Mouse (Mus musculus) liver, adult 2 months (tissue): ENCODE results near the gene Kif22. TPM values are rescaled to one million over a fixed set of nuclear protein-coding genes. Genes with fewer than 3 reads are reported as not detected.
A peak's percentile ranks its signal among the peaks of the same experiment; 100 is the strongest.

Experiments
- DNase-seq: peaks from one replicate; pipeline ENCODE4 v3.0.0-alpha.2; 2011; ENCODE audit warnings: low read depth, low spot score; ENCODE audit errors: extremely low read depth
- H3K27ac ChIP-seq: fragments of 200-500 bp; replicated peaks from 2 replicates; pipeline ENCODE4 v1.5.1; 2012; ENCODE audit warnings: low read depth, mild to moderate bottlenecking, control low read depth, inconsistent platforms, low read length; ENCODE audit not compliant: insufficient read depth
- H3K27me3 ChIP-seq: fragments of 200-500 bp; 2 replicates; pipeline ENCODE4 v1.6.1; 2012; ENCODE audit warnings: mild to moderate bottlenecking, moderate library complexity, low read length, inconsistent platforms; ENCODE audit not compliant: control insufficient read depth, insufficient read depth
- H3K36me3 ChIP-seq: fragments of 200-500 bp; 2 replicates; pipeline ENCODE4 v1.6.1; 2012; ENCODE audit warnings: low read length, inconsistent platforms; ENCODE audit not compliant: control insufficient read depth, insufficient read depth
- H3K4me1 ChIP-seq: fragments of 200-500 bp; 2 replicates; pipeline ENCODE4 v1.6.1; 2011; ENCODE audit warnings: low read length; ENCODE audit not compliant: control insufficient read depth, insufficient read depth
- H3K4me3 ChIP-seq: fragments of 200-500 bp; 2 replicates; pipeline ENCODE4 v1.5.1; 2011; ENCODE audit warnings: low read depth, mild to moderate bottlenecking, control low read depth, low read length, moderate library complexity; ENCODE audit not compliant: insufficient read depth
- H3K79me2 ChIP-seq: fragments of 200-500 bp; 2 replicates; pipeline ENCODE4 v1.6.1; 2012; ENCODE audit warnings: inconsistent platforms, mild to moderate bottlenecking, low read length, moderate library complexity; ENCODE audit not compliant: control insufficient read depth, insufficient read depth
- H3K9ac ChIP-seq: fragments of 200-500 bp; 2 replicates; pipeline ENCODE4 v1.6.1; 2012; ENCODE audit warnings: low read depth, mild to moderate bottlenecking, control low read depth, inconsistent platforms, low read length
- CTCF ChIP-seq: fragments of 200-500 bp; IDR thresholded peaks from 2 replicates; pipeline ENCODE4 v1.5.1; 2011; ENCODE audit warnings: low read depth, low read length, control low read depth
- POLR2A ChIP-seq: fragments of 200-500 bp; IDR thresholded peaks from 2 replicates; pipeline ENCODE4 v1.6.1; 2011; ENCODE audit warnings: low read length, control low read depth; ENCODE audit not compliant: insufficient read depth; ENCODE audit errors: extremely low read depth
- WGBS: fragments of 180-500 bp; shearing (Covaris S2); methylation state at CpG from one replicate; pipeline ENCODE4 v1.1.7; 2018; 5-methylcytosine and 5-hydroxymethylcytosine counted together
- polyA plus RNA-seq: library from polyadenylated mRNA; depleted of rRNA; stranded (reverse); fragments of >200 nt; gene quantifications from 2 replicates; pipeline ENCODE4 v1.2.3, GENCODE M21; 2012
- total RNA-seq: library from RNA; depleted of rRNA; stranded (reverse); fragments of >200 nt; gene quantifications from 2 replicates; pipeline ENCODE4 v1.2.3, GENCODE M21; 2014

Gene Kif22
- total and polyA plus RNA-seq, 2 experiments = 0.37 to 0.44 TPM

DNA sequence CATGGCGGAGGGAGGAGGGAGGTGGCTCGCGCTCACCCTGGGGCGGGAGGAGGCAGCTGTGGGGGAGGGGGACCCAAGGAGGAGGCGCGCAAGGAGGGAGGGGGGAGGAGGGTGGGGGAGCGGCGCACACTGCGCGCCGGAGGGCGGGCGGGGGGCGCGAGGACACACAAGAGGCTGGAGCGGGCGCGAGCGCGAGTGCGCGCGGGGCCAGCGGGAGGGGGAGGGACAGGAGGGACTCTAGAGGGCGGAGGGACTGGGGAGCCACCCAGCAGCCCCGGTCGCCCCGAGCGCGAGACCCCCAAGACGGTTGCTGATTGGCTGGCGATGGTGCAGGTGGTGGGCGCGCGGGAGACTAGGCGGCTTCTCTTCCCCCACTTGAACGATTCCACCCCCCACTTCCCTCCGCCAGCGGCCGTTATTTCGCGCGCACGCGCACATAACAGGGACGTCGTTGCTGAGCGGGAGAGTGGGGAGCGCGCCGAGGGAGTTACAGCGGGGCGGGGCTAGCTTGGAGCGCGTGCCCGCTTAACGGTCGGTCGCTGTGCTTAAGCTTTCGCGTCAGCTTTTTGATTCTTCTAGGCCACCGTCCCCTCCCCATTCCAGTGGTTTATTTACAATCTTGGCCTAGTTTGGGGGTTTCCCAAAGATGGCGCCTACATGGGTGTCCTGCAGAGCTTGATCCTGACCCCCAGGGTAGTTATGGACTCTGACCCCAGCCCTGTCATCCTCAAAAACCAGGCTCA, 15.1 kb downstream of the Kif22 start, which contains the start of gene Maz:
Gene Maz (minus strand): TSS at position 54 of the 743 bp plus-strand sequence.
- Histone ChIP-seq H3K36me3 (no peaks in the 10 kb centered on the region; the same call in 1 of the 2 replicates), H3K4me3 (peak within 1 kb of the TSS; percentile 71), H3K27ac (peak within 1 kb of the TSS; percentile 90), H3K4me1 (peaks cover 11% of the 10 kb centered on the region), H3K79me2 (no peaks in the 10 kb centered on the region), H3K9ac (peak within 1 kb of the TSS; percentile 85), H3K27me3 (no peaks in the 10 kb centered on the region)
- 0 out of 2 replicates have a peak, but pooled peaks have one; percentile 22 for TF ChIP-seq POLR2A
- TF ChIP-seq CTCF = no peak
- under 1% methylated on average over 59 of the region's 63 CpGs for WGBS
- peak; percentile 96 for DNase-seq

DNA sequence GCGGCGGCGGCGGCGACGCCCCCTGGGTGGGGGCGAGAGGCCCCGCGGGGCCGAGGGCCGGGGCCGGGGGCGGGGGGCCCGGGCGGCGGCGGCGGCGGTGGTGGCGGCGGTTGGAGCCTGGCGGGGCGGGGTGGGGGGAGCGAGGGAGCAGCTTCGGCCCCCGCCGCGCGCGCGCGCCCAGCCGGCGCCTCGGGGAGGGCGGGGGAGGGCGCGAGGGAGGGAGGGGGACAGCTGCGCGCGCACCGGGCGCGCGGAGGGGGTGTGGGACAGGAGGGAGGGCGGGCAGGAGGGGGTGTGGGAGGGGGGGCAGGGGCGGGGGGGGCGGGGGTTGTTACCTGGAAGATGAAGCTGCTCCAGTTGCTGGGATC, 15.7 kb downstream of the Kif22 start:
- peak overlapping the region; percentile 64 for H3K27ac ChIP-seq
- DNase-seq = no peak
- H3K36me3 ChIP-seq = no peaks in the 10 kb centered on the region; the same call in 1 of the 2 replicates

DNA sequence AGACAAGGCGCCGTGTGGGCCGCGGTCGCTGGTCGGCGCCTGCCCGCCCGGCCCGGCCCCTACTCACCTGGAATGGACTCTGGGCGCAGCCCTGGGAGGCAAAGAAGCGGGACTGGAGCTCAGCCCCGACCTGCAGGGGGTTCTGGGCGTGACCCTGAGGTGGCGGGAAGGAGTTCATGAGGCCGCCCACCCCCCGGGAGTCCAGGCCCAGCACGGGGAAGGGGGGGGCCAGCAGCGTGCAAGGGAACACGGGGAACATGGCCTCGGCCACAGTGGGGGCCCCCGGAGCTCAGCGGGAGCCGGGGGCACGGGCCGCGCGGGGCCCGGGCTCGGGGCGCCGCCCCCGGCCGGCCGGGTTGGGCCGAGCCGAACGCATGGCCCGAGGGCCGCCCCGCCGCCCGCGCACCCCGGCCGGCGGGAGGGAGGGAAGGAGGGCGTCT, 16.1 kb downstream of the Kif22 start:
- H3K27ac ChIP-seq = peak overlapping the region; percentile 64
- H3K9ac ChIP-seq = peak overlapping the region; percentile 84
- TF ChIP-seq POLR2A (no peak), CTCF (no peak)
- DNase-seq = no peak
- H3K36me3 ChIP-seq = no peaks in the 10 kb centered on the region; the same call in 1 of the 2 replicates
- 5% methylated on average over 44 of the region's 48 CpGs for WGBS
- no peaks in the 10 kb centered on the region for H3K27me3 ChIP-seq
- peak overlapping the region; percentile 69 for H3K4me3 ChIP-seq
- H3K79me2 ChIP-seq = no peaks in the 10 kb centered on the region
- H3K4me1 ChIP-seq = peaks cover 11% of the 10 kb centered on the region

More for the DNA sequence above, 15.7 kb downstream of the Kif22 start:
- Histone ChIP-seq H3K4me1 (peaks cover 11% of the 10 kb centered on the region), H3K27me3 (no peaks in the 10 kb centered on the region), H3K9ac (peak overlapping the region; percentile 84), H3K4me3 (peak overlapping the region; percentile 71), H3K79me2 (no peaks in the 10 kb centered on the region)
- TF ChIP-seq CTCF = no peak
- no peak for TF ChIP-seq POLR2A
- WGBS = 4% methylated on average over 17 of the region's 48 CpGs

DNA sequence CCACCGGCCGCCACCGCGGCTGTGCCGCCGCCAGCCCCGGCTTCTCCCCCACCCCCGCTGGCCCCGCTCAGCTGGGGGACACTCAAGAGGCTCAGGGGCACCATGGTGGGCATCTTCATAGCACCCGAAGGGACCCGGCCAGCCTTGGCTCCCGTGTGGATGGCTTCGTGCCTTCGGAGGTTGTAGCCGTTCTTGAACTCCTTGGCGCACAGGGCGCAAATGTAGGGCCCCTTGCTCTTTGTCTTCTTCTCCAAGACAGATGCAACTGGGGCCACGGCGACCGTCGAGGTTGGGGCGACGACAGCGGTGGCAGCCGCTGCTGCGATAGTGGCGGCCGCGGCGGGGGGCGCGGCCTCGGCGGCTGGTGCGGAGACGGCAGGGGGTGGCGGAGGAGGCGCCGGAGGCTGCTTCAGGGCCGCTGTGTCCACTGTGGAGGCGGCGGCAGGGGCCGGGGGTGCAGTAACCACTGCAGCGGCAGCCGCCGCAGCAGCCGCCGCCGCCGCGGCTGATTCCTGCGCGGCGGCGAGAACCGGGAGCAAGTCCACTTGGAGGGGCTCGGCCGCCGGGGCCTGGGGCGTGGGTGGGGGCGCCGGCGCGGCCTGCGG, 16.6 kb downstream of the Kif22 start:
- Histone ChIP-seq H3K79me2 (no peaks in the 10 kb centered on the region), H3K4me3 (peak overlapping the region; percentile 69), H3K27me3 (no peaks in the 10 kb centered on the region), H3K27ac (peak overlapping the region; percentile 64), H3K9ac (peak overlapping the region; percentile 84), H3K36me3 (no peaks in the 10 kb centered on the region; the same call in 1 of the 2 replicates), H3K4me1 (peaks cover 11% of the 10 kb centered on the region)
- TF ChIP-seq POLR2A (0 out of 2 replicates have a peak, but pooled peaks have one; percentile 1), CTCF (no peak)
- under 1% methylated on average over 65 of the region's 65 CpGs for WGBS
- no peak for DNase-seq

DNA sequence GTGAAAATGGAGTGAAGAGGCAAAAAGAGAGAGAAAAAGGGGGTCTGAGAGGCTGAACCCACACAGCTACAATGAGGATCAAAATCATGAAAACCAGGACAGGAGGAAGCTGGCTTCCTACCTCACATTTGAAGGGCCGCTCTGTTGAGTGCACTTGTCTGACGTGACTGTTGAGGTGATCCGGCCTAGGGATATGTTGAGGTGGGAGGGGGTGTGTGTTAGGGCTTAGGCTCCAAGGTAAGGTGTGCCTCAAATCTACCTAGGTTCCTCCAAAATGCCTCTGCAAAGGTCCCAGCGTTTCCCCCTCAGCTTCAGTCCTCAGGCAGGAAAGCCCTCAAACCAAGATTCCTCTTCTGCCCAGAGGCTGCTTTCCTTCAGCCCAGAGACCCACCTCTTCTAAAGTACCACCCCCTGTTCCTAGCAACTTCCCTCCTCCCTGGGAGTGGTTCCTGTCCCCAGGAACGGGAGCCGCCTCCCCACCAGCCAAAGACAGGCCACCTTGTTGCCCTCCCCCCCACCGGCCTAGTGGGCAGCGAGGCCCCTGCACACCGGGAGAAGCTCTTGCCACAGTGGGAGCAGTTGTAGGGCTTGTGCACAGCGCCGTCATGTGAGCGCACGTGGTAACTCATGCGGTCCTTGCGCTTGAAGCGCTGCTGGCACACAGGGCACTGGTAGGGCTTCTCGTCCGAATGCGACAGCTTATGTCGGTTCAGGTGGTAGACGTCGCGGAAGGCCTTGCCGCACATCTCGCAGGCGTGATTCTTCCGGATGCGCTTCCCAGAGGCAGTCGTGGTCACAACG, 17.3 kb downstream of the Kif22 start:
- 5% methylated on average over 30 of the region's 30 CpGs for WGBS
- TF ChIP-seq CTCF (peak; percentile 86), POLR2A (0 out of 2 replicates have a peak, but pooled peaks have one; percentile 21)
- Histone ChIP-seq H3K9ac (peak overlapping the region; percentile 84), H3K27ac (peak overlapping the region; percentile 30), H3K4me1 (peaks cover 11% of the 10 kb centered on the region), H3K79me2 (no peaks in the 10 kb centered on the region), H3K4me3 (peak overlapping the region; percentile 69), H3K27me3 (no peaks in the 10 kb centered on the region), H3K36me3 (no peaks in the 10 kb centered on the region; the same call in 1 of the 2 replicates)
- DNase-seq = peak; percentile 77
